Mouse (Mus musculus) heart, embryonic 14.5 days (tissue): ENCODE measurements at regions not wholly inside any gene's neighbourhood (a gene's known extent, or its start where the extent isn't known, plus 50 kb on each side); places are given as distances from the start of the nearest gene placed in this dataset.

Source experiments
- ATAC-seq: fragments of 200-750 bp; cut with Nextera tagmentation; 2 replicates; pipeline ENCODE4 v1.8.0; 2017; ENCODE audit warnings: low read depth, moderate TSS enrichment; ENCODE audit not compliant: insufficient number of reproducible peaks, insufficient read depth, low FRiP score
- H3K27ac ChIP-seq, 2 experiments: fragments of 200-500 bp in 1 of 2; fragments of 300-500 bp in 1 of 2; sonication (generic) in 1 of 2; replicated peaks in 1 of 2; 2 replicates each; pipeline ENCODE4 v1.5.1; 2012 to 2014; ENCODE audit warnings: low read depth in 2 of 2, low read length in 2 of 2, control low read depth in 1 of 2, mild to moderate bottlenecking in 1 of 2, mixed read lengths in 1 of 2; ENCODE audit not compliant: control insufficient read depth in 1 of 2, insufficient read depth in 1 of 2
- H3K27me3 ChIP-seq: fragments of 300-500 bp; sonication (generic); 2 replicates; pipeline ENCODE4 v1.6.1; 2014; ENCODE audit warnings: mild to moderate bottlenecking, low read length, control low read depth; ENCODE audit not compliant: control insufficient read depth, insufficient read depth
- H3K36me3 ChIP-seq: fragments of 300-500 bp; sonication (generic); 2 replicates; pipeline ENCODE4 v1.6.1; 2014; ENCODE audit warnings: mild to moderate bottlenecking, control low read depth, low read length, mixed read lengths; ENCODE audit not compliant: control insufficient read depth, insufficient read depth
- H3K4me1 ChIP-seq, 2 experiments: fragments of 200-500 bp in 1 of 2; fragments of 300-500 bp in 1 of 2; sonication (generic) in 1 of 2; 2 replicates each; pipeline ENCODE4 v1.6.1; 2012 to 2014; ENCODE audit warnings: low read length in 2 of 2, control low read depth in 1 of 2, mixed read lengths in 1 of 2; ENCODE audit not compliant: control insufficient read depth in 2 of 2, insufficient read depth in 2 of 2
- H3K4me2 ChIP-seq: fragments of 300-500 bp; sonication (generic); 2 replicates; pipeline ENCODE4 v1.6.1; 2014; ENCODE audit warnings: mild to moderate bottlenecking, low read length
- H3K4me3 ChIP-seq, 2 experiments: fragments of 200-500 bp in 1 of 2; fragments of 300-500 bp in 1 of 2; sonication (generic) in 1 of 2; 2 replicates each; pipeline ENCODE4 v1.5.1; 2012 to 2014; ENCODE audit warnings: low read length in 2 of 2, mild to moderate bottlenecking in 2 of 2, control low read depth in 1 of 2, low read depth in 1 of 2, moderate library complexity in 1 of 2; ENCODE audit not compliant: control insufficient read depth in 1 of 2, insufficient read depth in 1 of 2
- H3K9ac ChIP-seq: fragments of 300-500 bp; sonication (generic); 2 replicates; pipeline ENCODE4 v1.6.1; 2014; ENCODE audit warnings: mild to moderate bottlenecking, low read length
- H3K9me3 ChIP-seq: fragments of 300-500 bp; sonication (generic); 2 replicates; pipeline ENCODE4 v1.6.1; 2016; ENCODE audit warnings: low read length, control low read depth; ENCODE audit not compliant: control insufficient read depth
- WGBS: fragments of 180-500 bp; shearing (Covaris S2); extraction: QIAGEN DNeasy Blood & Tissue Kit; methylation state at CpG from one replicate; pipeline ENCODE4 v1.1.7; 2014; 5-methylcytosine and 5-hydroxymethylcytosine counted together

DNA sequence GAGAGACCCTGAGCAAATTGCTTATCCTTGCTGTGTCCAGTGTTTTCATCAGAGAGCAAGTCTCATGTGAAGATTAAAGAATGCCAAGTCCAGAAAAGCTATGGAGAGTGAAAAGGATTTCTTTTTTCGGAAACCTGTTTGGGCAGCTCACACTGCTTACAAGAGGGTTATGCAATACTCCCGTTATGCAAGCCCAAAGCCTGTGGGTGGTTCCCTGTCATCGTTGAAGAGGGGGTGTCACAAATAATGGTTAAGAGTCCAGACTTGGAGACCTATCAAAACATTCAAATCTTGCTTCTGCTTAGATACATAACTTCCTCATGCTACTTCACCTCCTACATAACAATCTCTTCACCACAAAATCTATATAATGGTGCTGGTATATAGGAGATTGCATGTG, 416.0 kb downstream of the Tmem114 start:
- Histone ChIP-seq H3K9ac (no peak overlapping the region), H3K4me3 (no peak overlapping the region), H3K27me3 (no peaks in the 10 kb centered on the region), H3K9me3 (no peaks in the 10 kb centered on the region), H3K4me1 (0 out of 4 replicates have a peak, but pooled peaks cover 0 to 1% of the 10 kb centered on the region in 2 experiments), H3K27ac (no peak overlapping the region), H3K36me3 (no peaks in the 10 kb centered on the region), H3K4me2 (no peak overlapping the region)
- no peak for ATAC-seq
- 66% methylated on average over 3 of the region's 3 CpGs for WGBS

DNA sequence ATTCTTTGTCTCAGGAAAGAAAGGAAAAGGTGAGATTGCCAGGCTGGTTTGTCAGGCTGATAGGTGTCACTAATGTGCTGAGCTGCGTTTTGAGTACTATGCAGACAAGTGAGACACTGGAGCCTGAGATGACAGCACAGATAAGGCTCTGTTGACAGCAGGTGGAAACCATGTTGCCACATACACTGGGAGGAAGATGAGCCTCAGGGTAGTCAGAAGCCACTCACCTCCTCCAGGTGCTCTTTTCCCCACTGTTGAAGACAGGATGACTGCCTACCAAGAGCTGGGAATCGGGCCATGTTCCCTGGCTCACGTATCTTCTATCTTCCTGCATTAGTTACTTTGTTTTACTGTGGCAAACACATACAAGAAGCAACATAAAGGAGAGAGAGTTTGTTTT, 418.3 kb downstream of the Tmem114 start:
- H3K27me3 ChIP-seq = no peaks in the 10 kb centered on the region
- no peak for ATAC-seq
- H3K4me1 ChIP-seq = peaks cover 2 to 3% of the 10 kb centered on the region in 2 experiments; a peak in 1 of 4 replicates
- no peaks in the 10 kb centered on the region for H3K36me3 ChIP-seq
- WGBS = 64% methylated on average over 3 of the region's 3 CpGs
- H3K27ac ChIP-seq = no peak overlapping the region
- no peak overlapping the region for H3K4me3 ChIP-seq
- no peak overlapping the region for H3K4me2 ChIP-seq
- H3K9me3 ChIP-seq = no peaks in the 10 kb centered on the region
- no peak overlapping the region for H3K9ac ChIP-seq

DNA sequence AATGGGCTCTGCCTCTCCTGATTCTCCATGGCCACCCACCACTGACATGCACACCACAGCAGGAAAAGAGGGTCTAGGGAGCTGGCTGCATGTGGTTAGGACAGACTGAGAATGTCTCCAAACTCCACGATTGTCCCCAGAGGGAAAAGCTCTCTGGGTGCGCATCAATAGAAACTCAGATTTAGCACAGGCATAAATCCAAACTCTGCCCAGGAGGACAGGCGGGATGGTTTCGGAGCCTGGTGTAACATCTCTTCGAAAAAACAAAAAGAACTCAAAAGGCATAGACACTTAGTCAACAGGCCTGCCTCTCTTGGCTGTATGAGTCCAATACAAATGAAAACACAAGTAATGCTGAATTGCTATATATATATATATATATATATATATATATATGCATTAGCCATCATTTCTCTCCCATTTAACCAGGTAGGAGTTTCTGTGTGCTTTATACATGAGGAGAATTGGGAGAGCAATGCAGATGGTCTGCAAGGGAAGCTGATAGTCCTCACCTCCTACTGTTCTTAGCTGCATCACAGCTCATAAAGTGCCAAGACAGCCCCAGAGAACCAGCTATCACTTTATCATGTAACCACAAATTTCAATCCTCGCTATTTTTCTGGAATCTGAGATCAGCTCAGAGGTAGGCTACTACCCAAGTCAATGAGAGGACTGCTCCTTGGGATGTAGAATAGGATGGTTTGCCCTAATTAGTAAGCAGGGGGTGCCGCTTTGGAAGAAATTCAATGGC, 422.4 kb downstream of the Tmem114 start:
- no peaks in the 10 kb centered on the region for H3K27me3 ChIP-seq
- H3K4me3 ChIP-seq = no peak overlapping the region
- no peaks in the 10 kb centered on the region for H3K36me3 ChIP-seq
- 78% methylated on average over 7 of the region's 7 CpGs for WGBS
- ATAC-seq = no peak
- H3K9me3 ChIP-seq = peaks cover 7% of the 10 kb centered on the region; the same call in 1 of the 2 replicates
- no peak overlapping the region for H3K4me2 ChIP-seq
- H3K27ac ChIP-seq = no peak overlapping the region
- H3K9ac ChIP-seq = no peak overlapping the region
- peaks cover 2 to 3% of the 10 kb centered on the region in 2 experiments; a peak in 1 of 4 replicates for H3K4me1 ChIP-seq

DNA sequence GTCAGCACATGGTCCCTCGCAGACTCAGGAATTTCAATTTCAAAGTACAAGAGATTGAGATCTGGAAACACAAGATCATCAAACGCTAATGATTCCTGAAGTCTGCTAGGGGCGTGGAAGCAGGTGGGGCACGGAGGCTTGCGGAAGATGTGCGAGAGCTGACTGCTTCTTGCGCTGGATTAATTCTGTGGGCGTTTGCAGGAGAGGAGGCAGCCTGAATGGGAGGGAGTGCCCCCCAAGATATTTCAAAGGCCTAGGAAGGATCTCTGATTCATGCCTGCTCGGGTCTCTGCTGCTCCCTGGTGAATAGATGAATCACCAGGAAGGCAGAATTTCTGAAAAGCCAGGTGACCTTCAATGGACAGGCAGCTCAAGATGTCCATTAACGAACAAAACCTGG, 442.1 kb downstream of the Tmem114 start:
- no peak overlapping the region for H3K4me3 ChIP-seq
- ATAC-seq = no peak
- 51% methylated on average over 10 of the region's 10 CpGs for WGBS
- H3K27me3 ChIP-seq = no peaks in the 10 kb centered on the region
- H3K9ac ChIP-seq = no peak overlapping the region
- H3K27ac ChIP-seq = no peak overlapping the region
- H3K4me2 ChIP-seq = no peak overlapping the region
- no peaks in the 10 kb centered on the region for H3K9me3 ChIP-seq
- H3K4me1 ChIP-seq = no peaks in the 10 kb centered on the region
- H3K36me3 ChIP-seq = no peaks in the 10 kb centered on the region

DNA sequence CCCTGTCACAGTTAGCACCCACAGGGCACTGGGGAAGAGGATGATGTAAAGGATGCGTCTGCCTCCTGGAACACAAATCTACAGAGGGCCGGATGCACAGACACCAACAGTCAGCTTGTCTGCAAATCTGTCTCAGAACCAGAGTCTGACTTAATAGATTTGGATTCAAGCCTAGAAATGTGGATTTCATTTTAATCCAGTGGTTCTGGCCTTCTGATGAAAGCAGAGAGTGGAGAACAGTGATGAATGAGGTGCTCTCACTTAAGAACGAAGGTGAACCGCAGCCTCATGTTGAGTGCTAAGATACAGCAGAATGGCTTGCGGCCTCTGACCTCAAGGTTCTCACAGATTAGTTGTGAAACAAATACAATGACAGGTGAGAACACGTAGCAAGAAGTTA, 446.5 kb downstream of the Tmem114 start:
- no peak overlapping the region for H3K4me2 ChIP-seq
- no peaks in the 10 kb centered on the region for H3K36me3 ChIP-seq
- H3K27ac ChIP-seq = no peak overlapping the region
- ATAC-seq = no peak
- 62% methylated on average over 6 of the region's 6 CpGs for WGBS
- H3K9me3 ChIP-seq = no peaks in the 10 kb centered on the region
- H3K4me1 ChIP-seq = no peaks in the 10 kb centered on the region
- H3K4me3 ChIP-seq = no peak overlapping the region
- no peak overlapping the region for H3K9ac ChIP-seq
- no peaks in the 10 kb centered on the region for H3K27me3 ChIP-seq

DNA sequence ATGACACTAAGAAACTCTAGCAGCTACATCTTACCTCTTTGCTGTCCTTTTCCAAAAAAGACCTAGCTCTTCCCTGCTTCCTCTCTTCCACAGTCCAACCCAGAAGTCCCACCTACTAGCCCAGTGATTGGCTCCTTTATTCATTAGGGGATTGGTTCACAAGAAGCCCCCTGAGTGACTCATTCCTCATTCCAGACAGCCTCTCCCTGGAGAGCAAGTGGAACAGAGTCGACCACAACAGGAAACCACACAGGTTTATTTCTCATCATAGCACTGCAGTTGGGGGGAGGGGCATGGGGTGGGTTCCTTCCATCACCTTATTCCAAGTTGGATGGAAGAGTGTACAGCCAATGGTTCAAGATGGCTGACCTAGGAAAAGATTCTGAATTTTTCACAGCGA, 473.3 kb downstream of the Tmem114 start:
- Histone ChIP-seq H3K36me3 (no peaks in the 10 kb centered on the region), H3K27me3 (no peaks in the 10 kb centered on the region), H3K4me2 (no peak overlapping the region), H3K4me3 (no peak overlapping the region), H3K27ac (no peak overlapping the region), H3K9me3 (no peaks in the 10 kb centered on the region), H3K9ac (no peak overlapping the region), H3K4me1 (no peaks in the 10 kb centered on the region)
- WGBS = 55% methylated on average over 2 of the region's 2 CpGs
- no peak for ATAC-seq

DNA sequence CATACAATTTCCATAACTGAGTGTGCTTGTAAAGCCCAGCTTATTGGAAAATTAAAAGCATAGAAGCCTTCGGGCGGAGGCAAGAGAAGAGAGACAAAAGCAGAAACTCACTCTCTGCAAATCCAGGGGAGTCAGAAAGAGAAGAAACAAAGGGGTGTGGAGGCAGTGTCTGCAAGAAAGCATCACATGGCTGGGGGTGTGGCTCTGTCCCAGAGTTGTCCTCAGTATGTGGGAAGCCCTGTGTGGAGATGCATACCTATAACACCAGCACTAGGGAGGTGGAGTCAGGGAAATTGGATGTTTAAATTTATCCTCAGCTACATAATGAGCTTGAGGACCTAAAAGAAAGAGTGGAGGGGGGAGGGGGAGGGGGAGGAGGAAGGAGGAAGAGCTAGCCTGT, 482.6 kb downstream of the Tmem114 start:
- ATAC-seq = no peak
- Histone ChIP-seq H3K4me1 (no peaks in the 10 kb centered on the region), H3K27ac (no peak overlapping the region), H3K4me3 (no peak overlapping the region), H3K36me3 (no peaks in the 10 kb centered on the region), H3K9me3 (no peaks in the 10 kb centered on the region), H3K4me2 (no peak overlapping the region), H3K9ac (no peak overlapping the region), H3K27me3 (no peaks in the 10 kb centered on the region)
- WGBS = 88% methylated on average over 2 of the region's 2 CpGs

DNA sequence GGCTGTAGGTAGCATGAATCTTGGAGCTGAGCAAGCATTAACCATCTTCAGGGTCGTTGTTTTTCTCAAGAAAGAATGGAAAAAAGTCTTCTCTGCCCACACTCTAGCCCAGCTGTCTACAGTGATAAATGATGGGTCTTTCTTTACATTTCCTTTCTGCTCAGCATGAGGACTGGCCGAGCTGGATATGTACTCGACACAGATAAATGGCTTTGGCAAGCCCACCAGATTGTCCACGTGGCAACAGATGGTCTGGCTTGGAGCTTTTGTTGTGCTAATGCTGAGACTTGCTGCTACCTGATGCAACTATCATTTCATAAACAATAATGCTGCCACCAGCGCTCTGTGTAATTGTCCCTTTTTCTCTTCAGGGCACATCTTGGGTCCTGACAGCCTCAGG, 487.8 kb downstream of the Tmem114 start:
- no peak for ATAC-seq
- 46% methylated on average over 5 of the region's 5 CpGs for WGBS
- H3K9me3 ChIP-seq = no peaks in the 10 kb centered on the region

More for the DNA sequence above, 487.8 kb downstream of the Tmem114 start:
- H3K36me3 ChIP-seq = no peaks in the 10 kb centered on the region
- no peak overlapping the region for H3K9ac ChIP-seq
- H3K4me2 ChIP-seq = no peak overlapping the region
- H3K4me3 ChIP-seq = no peak overlapping the region
- 0 out of 2 replicates have a peak, but pooled peaks cover 3% of the 10 kb centered on the region for H3K27me3 ChIP-seq
- no peaks in the 10 kb centered on the region for H3K4me1 ChIP-seq
- H3K27ac ChIP-seq = no peak overlapping the region
